Mouse (Mus musculus) CH12.LX (cell line): ENCODE data around the gene Papss2.

Experiments
- CTCF ChIP-seq, 2 experiments: IDR thresholded peaks in 1 of 2; conservative IDR thresholded peaks in 1 of 2; 2 replicates each; pipeline ENCODE4 v1.5.1; 2011 to 2012; ENCODE audit warnings: low read depth in 2 of 2, low read length in 2 of 2, improper control_type of control experiment in 1 of 2, inconsistent platforms in 1 of 2, mild to moderate bottlenecking in 1 of 2, moderate library complexity in 1 of 2
- IRF4 ChIP-seq: IDR thresholded peaks from 2 replicates; pipeline ENCODE4 v1.6.1; 2014; ENCODE audit warnings: low read depth, mild to moderate bottlenecking, inconsistent platforms, low read length, improper control_type of control experiment
- MAX ChIP-seq: IDR thresholded peaks from 2 replicates; pipeline ENCODE4 v1.6.1; 2011; ENCODE audit warnings: low read length, improper control_type of control experiment
- MAZ ChIP-seq: IDR thresholded peaks from 2 replicates; pipeline ENCODE4 v1.6.1; 2012; ENCODE audit warnings: low read depth, mild to moderate bottlenecking, inconsistent platforms, low read length, improper control_type of control experiment, moderate library complexity
- MYC ChIP-seq: IDR thresholded peaks from 2 replicates; pipeline ENCODE4 v1.6.1; 2011; ENCODE audit warnings: low read depth, mild to moderate bottlenecking, improper control_type of control experiment, low read length
- POLR2A ChIP-seq: IDR thresholded peaks from 2 replicates; pipeline ENCODE4 v1.6.1; 2011; ENCODE audit warnings: low read depth, mild to moderate bottlenecking, improper control_type of control experiment, low read length
- SIN3A ChIP-seq: IDR thresholded peaks from 2 replicates; pipeline ENCODE4 v1.6.1; 2012; ENCODE audit warnings: low read length, improper control_type of control experiment, inconsistent platforms
- TBP ChIP-seq: conservative IDR thresholded peaks from 2 replicates; pipeline ENCODE4 v1.6.1; 2011; ENCODE audit warnings: low read depth, low read length, improper control_type of control experiment
- TCF12 ChIP-seq: IDR thresholded peaks from 2 replicates; pipeline ENCODE4 v1.6.1; 2014; ENCODE audit warnings: low read depth, mild to moderate bottlenecking, inconsistent platforms, low read length, improper control_type of control experiment

DNA sequence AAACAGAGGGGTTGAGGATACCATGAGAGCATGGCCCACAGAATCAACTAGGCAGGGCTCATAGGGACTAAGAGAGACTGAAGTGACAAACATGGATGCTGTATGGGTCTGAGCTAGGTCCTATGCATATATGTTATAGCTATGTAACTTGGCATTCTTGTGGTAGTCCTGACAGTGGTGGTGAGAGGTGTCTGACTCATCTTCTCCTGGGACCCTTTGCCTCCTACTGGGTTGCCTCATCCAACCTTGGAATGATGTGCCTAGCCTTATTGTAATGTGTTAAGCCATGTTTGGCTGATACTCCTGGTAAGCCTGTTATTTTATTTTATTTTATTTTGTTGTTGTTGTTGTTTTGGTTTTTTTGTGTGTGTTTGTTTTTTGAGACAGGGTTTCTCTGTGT is 120.1 kb downstream of the Papss2 start:
- TF ChIP-seq TCF12 (no peak), POLR2A (no peak), SIN3A (no peak), IRF4 (no peak), CTCF (conservative IDR thresholded peaks at IDR 0.05 in 1 of 2, IDR thresholded peaks at IDR 0.05 in 1 of 2; ENCODE audit: low read depth in 2 of 2, low read length in 2 of 2) (no peak), TBP (no peak), MAZ (no peak), MYC (no peak), MAX (no peak)
